Mouse (Mus musculus): ENCODE data around the gene Col4a1. TPM values are rescaled to one million over a fixed set of nuclear protein-coding genes. Genes with fewer than 3 reads are reported as not detected.

The Col4a1 gene
- polyA plus RNA-seq, 1 experiment from 2014 or later = 93.3 TPM

GRCm38 (mm10) chr8:11324801-11325395 lies 12.3 kb upstream of the Col4a1 start:
- Histone ChIP-seq H3K4me2 (no peak overlapping the region), H3K27me3 (no peaks in the 10 kb centered on the region), H3K27ac (no peak overlapping the region), H3K9me3 (no peaks in the 10 kb centered on the region), H3K36me3 (no peaks in the 10 kb centered on the region), H3K4me1 (replicated peaks) (0 out of 2 replicates have a peak, but pooled peaks cover 3% of the 10 kb centered on the region), H3K4me3 (no peak overlapping the region), H3K9ac (no peak overlapping the region)
- 77% methylated on average over 6 of the region's 6 CpGs for WGBS
- no peak for ATAC-seq (ENCODE audit: low FRiP score)

DNA sequence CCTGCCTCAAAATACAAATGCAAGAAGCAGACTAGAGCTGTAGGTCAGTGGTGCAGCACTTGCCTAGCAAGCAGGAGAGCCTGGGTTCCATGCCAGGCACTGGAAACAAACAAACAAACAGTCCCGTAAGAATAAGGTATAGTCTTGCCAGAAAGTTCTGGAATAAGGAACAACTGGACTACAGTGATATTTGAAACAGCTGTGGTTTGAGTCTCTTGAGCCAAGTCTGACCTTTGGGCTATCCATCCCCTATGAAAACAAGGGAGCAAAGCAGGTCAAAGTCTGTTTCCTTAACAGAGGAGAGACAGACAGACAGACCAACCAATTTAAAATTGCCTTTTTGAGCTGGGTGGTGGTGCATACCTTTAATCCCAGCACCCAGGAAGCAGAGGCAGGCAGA lies 11.1 kb upstream of the Col4a1 start:
- 83% methylated on average over 1 of the region's 1 CpGs for WGBS
- Histone ChIP-seq H3K4me1 (replicated peaks) (0 out of 2 replicates have a peak, but pooled peaks cover 3% of the 10 kb centered on the region), H3K27ac (no peak overlapping the region), H3K9ac (no peak overlapping the region), H3K9me3 (no peaks in the 10 kb centered on the region), H3K27me3 (no peaks in the 10 kb centered on the region), H3K4me2 (no peak overlapping the region), H3K4me3 (no peak overlapping the region), H3K36me3 (no peaks in the 10 kb centered on the region)
- ATAC-seq (ENCODE audit: low FRiP score) = no peak

GRCm38 (mm10) chr8:11322724-11323585 lies 10.3 kb upstream of the Col4a1 start:
- Histone ChIP-seq H3K36me3 (no peaks in the 10 kb centered on the region), H3K9me3 (no peaks in the 10 kb centered on the region), H3K4me2 (no peak overlapping the region), H3K27ac (no peak overlapping the region), H3K4me3 (no peak overlapping the region), H3K9ac (no peak overlapping the region), H3K27me3 (no peaks in the 10 kb centered on the region), H3K4me1 (replicated peaks) (0 out of 2 replicates have a peak, but pooled peaks cover 3% of the 10 kb centered on the region)
- WGBS = 88% methylated on average over 5 of the region's 5 CpGs
- ATAC-seq (ENCODE audit: low FRiP score) = no peak

GRCm38 (mm10) chr8:11321841-11322240 lies 9.2 kb upstream of the Col4a1 start:
- WGBS = 91% methylated on average over 7 of the region's 7 CpGs

GRCm38 (mm10) chr8:11319405-11319804 lies 6.8 kb upstream of the Col4a1 start:
- H3K27me3 ChIP-seq = peaks cover 27% of the 10 kb centered on the region
- H3K4me3 ChIP-seq = no peak overlapping the region
- no peak overlapping the region for H3K27ac ChIP-seq
- no peaks in the 10 kb centered on the region for H3K36me3 ChIP-seq
- 88% methylated on average over 11 of the region's 11 CpGs for WGBS
- no peak overlapping the region for H3K4me2 ChIP-seq
- no peak for ATAC-seq (ENCODE audit: low FRiP score)
- H3K9me3 ChIP-seq = no peaks in the 10 kb centered on the region
- no peaks in the 10 kb centered on the region for H3K4me1 ChIP-seq (replicated peaks)
- H3K9ac ChIP-seq = no peak overlapping the region

More at GRCm38 (mm10) chr8:11321841-11322240, 9.2 kb upstream of the Col4a1 start:
- Histone ChIP-seq H3K9me3 (no peaks in the 10 kb centered on the region), H3K36me3 (no peaks in the 10 kb centered on the region), H3K9ac (no peak overlapping the region), H3K27me3 (peaks cover 4% of the 10 kb centered on the region; the same call in 1 of the 2 replicates), H3K27ac (no peak overlapping the region), H3K4me1 (replicated peaks) (no peaks in the 10 kb centered on the region), H3K4me2 (no peak overlapping the region), H3K4me3 (no peak overlapping the region)
- ATAC-seq (ENCODE audit: low FRiP score) = no peak

GRCm38 (mm10) chr8:11316118-11316517 lies 3.5 kb upstream of the Col4a1 start:
- Histone ChIP-seq H3K27ac (no peak overlapping the region), H3K27me3 (peaks cover 60% of the 10 kb centered on the region), H3K4me2 (no peak overlapping the region), H3K4me3 (no peak overlapping the region), H3K9me3 (no peaks in the 10 kb centered on the region), H3K36me3 (no peaks in the 10 kb centered on the region), H3K9ac (no peak overlapping the region), H3K4me1 (replicated peaks) (peaks cover 27% of the 10 kb centered on the region)
- ATAC-seq (ENCODE audit: low FRiP score) = no peak
- WGBS = 76% methylated on average over 6 of the region's 6 CpGs

DNA sequence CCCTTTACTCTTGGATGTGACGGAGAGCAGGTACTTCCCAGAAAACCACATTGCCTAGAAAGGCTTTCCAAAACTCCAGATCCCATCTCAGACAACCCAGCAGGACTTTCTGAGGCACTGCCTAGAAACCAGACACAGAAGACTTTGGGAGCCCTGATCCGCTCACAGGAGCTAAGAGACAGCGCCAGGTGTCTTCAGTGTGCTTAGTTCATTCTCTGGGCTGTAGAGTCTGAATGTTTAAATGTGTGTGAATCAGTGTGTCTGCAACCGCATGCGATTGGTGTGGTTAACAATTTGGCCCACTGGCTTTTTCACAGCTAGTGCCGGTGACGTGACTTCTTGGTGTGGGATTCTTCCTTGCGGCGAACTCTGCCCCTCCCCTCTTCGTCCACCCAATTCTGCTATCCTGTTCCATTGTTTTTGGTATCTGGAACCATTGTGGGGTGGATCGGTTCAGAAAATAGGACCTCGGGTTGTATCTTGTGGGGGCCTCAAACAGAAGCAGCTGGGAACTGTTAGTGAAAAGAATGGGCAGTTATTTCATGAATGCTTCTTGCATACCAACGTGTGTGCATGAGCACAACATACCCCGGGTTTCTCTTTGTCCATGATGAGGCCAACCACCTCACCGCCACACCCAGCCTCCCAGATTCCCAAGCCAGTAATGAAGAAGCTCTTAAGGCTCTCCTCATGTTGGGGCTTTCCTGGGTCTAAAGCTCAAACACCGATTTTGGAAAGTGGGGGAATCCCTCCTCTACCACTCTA lies 2.7 kb upstream of the Col4a1 start:
- Histone ChIP-seq H3K4me1 (replicated peaks) (peaks cover 27% of the 10 kb centered on the region), H3K9ac (no peak overlapping the region), H3K27ac (0 out of 2 replicates have a peak overlapping the region, but pooled peaks have one; percentile 1), H3K9me3 (no peaks in the 10 kb centered on the region), H3K27me3 (peaks cover 67% of the 10 kb centered on the region), H3K4me2 (peak overlapping the region; percentile 93; the same call in 1 of the 2 replicates), H3K36me3 (no peaks in the 10 kb centered on the region), H3K4me3 (no peak overlapping the region)
- 73% methylated on average over 16 of the region's 16 CpGs for WGBS
- ATAC-seq (ENCODE audit: low FRiP score) = no peak

DNA sequence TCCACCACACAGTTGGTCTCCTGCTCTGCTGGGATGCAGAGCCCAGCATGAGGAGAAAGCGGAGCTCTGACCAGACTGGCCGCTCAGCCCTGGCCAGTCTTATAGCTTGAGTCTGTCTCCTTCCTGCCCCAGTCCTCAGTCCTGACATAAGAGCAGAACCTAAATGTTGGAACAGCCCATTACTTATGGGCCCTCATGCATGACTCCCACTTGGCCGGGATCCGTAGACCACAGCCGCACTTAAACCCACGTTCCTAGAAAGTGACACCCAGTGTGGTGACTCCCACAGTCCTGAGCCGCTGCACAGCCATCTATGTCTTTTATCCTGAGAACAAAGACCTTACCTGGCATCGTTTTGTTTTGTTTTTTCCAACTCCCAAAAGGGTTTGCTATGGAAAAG lies 2.0 kb upstream of the Col4a1 start:
- WGBS = 77% methylated on average over 8 of the region's 8 CpGs
- Histone ChIP-seq H3K9ac (no peak overlapping the region; the same call in 1 of the 2 replicates), H3K4me3 (peak overlapping the region; percentile 59), H3K4me2 (peak overlapping the region; percentile 93), H3K27me3 (peaks cover 75% of the 10 kb centered on the region), H3K27ac (no peak overlapping the region), H3K9me3 (no peaks in the 10 kb centered on the region), H3K4me1 (replicated peaks) (peaks cover 27% of the 10 kb centered on the region), H3K36me3 (no peaks in the 10 kb centered on the region)
- no peak for ATAC-seq (ENCODE audit: low FRiP score)

DNA sequence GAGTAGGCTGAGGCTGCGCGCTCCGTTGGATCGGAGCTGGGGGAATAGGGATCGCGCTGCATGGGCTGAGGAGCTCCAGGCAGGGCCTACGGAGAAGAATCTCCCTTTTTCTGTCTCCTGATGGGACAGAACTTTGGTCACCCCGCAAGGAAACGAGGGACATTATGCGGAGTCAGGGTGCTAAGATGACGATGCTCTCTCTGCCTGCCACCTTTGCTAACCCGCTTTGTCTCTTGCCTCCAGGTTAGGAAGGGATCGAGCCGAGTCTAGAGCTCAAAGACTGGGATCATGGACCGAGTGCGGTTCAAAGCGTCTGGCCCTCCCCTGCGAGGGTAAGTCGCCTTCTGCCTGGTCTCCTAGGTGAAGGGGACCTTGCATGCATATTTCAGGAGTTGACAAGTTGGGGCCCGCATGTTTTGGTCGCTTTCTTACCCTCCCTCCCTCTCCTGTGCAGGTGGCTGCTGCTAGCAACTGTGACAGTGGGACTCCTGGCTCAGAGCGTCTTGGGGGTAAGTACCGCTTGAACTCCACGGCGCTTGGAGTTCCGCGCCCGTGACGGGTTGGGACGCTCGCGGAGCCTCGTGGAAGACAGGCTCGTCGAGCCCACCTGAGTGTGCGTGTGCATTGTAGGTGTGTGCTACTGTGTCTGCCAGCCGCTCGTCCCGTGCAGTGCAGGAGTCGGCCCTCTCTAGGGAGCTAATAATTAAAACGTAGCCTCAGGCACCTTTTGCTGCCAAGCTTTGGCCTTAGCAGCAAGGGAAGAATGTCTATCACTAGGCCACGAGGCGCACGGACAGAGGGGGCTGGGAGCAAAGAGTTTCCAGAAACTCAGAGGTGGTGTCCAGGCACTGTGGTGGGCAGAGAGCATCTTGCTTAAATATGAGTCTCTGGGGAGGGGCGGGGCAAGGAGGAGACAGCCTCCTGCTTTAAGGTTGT lies 818 bp upstream of the Col4a1 start:
- Histone ChIP-seq H3K4me1 (replicated peaks) (peaks cover 27% of the 10 kb centered on the region), H3K4me2 (peak overlapping the region; percentile 93), H3K9ac (peak overlapping the region; percentile 78), H3K27ac (0 out of 2 replicates have a peak overlapping the region, but pooled peaks have one; percentile 70), H3K9me3 (no peaks in the 10 kb centered on the region), H3K4me3 (peak overlapping the region; percentile 59), H3K27me3 (peaks cover 85% of the 10 kb centered on the region), H3K36me3 (no peaks in the 10 kb centered on the region)
- ATAC-seq (ENCODE audit: low FRiP score) = peak; percentile 31
- WGBS = 2% methylated on average over 45 of the region's 45 CpGs

DNA sequence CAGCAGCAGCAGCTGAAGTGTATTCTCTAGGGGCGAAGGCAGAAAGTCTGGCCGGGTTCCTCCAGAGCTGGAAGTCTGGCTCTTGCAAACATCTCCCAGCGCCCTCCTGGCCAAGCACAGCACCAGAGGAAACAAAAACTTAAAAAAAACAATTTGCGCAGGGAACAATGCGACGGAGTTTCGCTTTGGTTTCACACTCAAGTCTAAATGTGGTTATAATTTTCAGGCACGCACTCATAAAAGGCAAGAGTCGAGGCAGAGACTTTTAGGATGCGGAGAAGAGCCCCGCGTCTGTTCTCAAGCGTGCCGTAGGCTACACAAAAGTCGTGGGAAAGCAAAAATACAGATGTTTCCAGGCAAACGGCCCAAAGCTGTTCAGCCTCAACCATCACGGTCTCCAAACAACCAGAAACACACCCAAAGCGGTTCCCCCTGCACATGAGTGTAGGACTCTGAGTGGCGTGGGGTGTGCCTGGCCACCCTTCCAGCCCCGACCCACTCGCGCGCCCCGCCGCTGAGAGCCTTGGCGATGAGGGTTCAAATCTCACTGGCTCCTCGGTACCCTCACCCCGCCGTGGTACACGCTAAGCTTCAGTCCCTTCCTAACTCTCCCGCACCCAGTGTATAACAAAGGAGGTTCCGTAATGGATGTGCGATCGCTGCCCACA lies 811 bp downstream of the Col4a1 start:
- Histone ChIP-seq H3K9ac (peak overlapping the region; percentile 78), H3K27me3 (peaks cover 86% of the 10 kb centered on the region), H3K4me1 (replicated peaks) (peaks cover 41% of the 10 kb centered on the region), H3K9me3 (no peaks in the 10 kb centered on the region), H3K4me3 (peak overlapping the region; percentile 59), H3K4me2 (peak overlapping the region; percentile 93), H3K27ac (peak overlapping the region; percentile 70), H3K36me3 (no peaks in the 10 kb centered on the region)
- 1% methylated on average over 34 of the region's 34 CpGs for WGBS
- peak; percentile 14 for ATAC-seq (ENCODE audit: low FRiP score)

DNA sequence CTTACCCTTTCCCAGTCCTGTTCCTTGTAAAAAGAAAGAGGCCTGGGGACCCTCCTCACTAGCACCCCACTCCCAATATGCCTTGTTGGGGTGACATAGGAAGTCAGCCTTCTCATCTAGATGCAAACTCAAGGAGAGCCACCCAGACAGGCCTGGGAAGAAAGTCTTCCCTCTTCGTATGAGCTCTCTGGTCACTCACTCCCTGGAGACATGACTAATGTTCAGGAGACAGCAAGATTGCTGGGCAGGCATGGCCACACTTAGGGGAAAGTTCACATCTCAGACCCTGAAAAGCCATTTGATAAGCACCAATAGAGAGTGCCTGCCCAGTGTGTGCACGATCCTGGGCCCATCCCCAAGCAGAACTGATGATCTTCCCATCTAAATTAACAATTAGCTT lies 2.6 kb downstream of the Col4a1 start:
- H3K36me3 ChIP-seq = no peaks in the 10 kb centered on the region
- peak overlapping the region; percentile 10; the same call in 1 of the 2 replicates for H3K4me3 ChIP-seq
- no peak overlapping the region; the same call in 1 of the 2 replicates for H3K9ac ChIP-seq
- WGBS = 62% methylated on average over 2 of the region's 2 CpGs
- peaks cover 70% of the 10 kb centered on the region for H3K27me3 ChIP-seq
- H3K4me1 ChIP-seq (replicated peaks) = peaks cover 42% of the 10 kb centered on the region
- no peaks in the 10 kb centered on the region for H3K9me3 ChIP-seq
- peak overlapping the region; percentile 32 for H3K4me2 ChIP-seq
- no peak overlapping the region for H3K27ac ChIP-seq
- no peak for ATAC-seq (ENCODE audit: low FRiP score)
